7 mouse cellular contexts compared by ENCODE assay signal in the genomic region with DNA sequence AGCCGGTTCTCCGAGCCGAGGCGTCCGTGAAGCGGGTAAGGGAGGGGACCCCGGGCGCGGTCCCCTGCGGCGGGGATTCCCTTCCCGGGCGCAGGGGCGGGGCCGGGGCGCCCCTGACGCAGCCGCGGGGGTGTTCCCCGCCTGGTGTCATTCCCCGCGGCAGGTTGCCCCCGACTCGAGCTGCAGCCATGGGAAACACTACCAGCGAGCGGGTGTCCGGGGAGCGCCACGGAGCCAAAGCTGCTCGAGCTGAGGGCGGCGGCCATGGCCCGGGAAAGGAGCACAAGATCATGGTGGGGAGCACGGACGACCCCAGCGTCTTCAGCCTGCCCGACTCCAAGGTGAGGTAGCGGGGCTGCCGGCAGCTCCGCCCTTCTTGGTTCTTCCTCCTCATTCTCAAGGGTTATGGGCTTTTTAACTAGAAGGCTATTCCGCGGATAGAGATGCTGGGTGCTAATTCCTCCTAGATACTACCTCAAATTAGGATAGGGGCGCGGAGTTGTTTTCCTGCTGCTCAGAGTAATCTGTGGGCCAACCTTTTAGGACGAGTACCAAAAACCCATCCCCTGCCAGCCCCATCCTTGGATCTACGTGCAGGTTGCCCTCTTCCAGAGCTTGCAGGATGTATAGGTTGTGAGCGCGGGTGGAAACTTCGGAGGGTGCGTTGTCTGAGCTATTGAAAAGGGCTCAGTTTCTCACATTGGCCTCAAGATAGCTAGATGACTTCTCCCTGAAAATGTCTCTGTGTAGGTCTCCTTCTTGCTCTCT. TPM values are rescaled to one million over a fixed set of nuclear protein-coding genes. Genes with fewer than 3 reads are reported as not detected.
A peak's percentile ranks its signal among the peaks of the same experiment; 100 is the strongest.
DNase-seq lines count a peak whose midpoint lies in the region; ATAC-seq and TF ChIP-seq lines count a peak whose summit lies in the region.

No protein-coding gene starts in this region.

- TF ChIP-seq EP300 in MEL (IDR thresholded peaks at IDR 0.05; ENCODE audit: low read depth in 1 of 2, low read length in 2 of 2) = no peak

- H3K9ac ChIP-seq in MEL (ENCODE audit: control insufficient read depth, low read depth, low read length, poor library complexity, severe bottlenecking) = peak overlapping the region; percentile 76
- H3K9ac ChIP-seq in hindbrain, embryonic 11.5 days (ENCODE audit: low read depth, low read length) = peak overlapping the region; percentile 75
- H3K9ac ChIP-seq in stomach, embryonic 14.5 days (replicated peaks; ENCODE audit: low read depth, low read length) = peak overlapping the region; percentile 64

- 2% methylated on average over 42 of the region's 50 CpGs for WGBS in hindbrain, embryonic 11.5 days
- WGBS in stomach, embryonic 14.5 days = 1% methylated on average over 49 of the region's 50 CpGs

- peak; percentile 0; the same call in 1 of the 2 replicates for ATAC-seq in hindbrain, embryonic 11.5 days (ENCODE audit: low FRiP score)
- ATAC-seq in stomach, embryonic 14.5 days (ENCODE audit: insufficient number of reproducible peaks, insufficient read depth, low FRiP score, low read depth) = peak; percentile 74; the same call in 1 of the 2 replicates

- no peaks in the 10 kb centered on the region for H3K27me3 ChIP-seq in MEL (ENCODE audit: control insufficient read depth in 1 of 2, insufficient read depth in 2 of 2, low read length in 2 of 2)
- no peaks in the 10 kb centered on the region for H3K27me3 ChIP-seq in hindbrain, embryonic 11.5 days (ENCODE audit: control insufficient read depth, insufficient read depth, low read length)
- H3K27me3 ChIP-seq in stomach, embryonic 14.5 days (ENCODE audit: control insufficient read depth, insufficient read depth, low read length) = no peaks in the 10 kb centered on the region

- DNase-seq in layer of hippocampus, adult 11-12 months (ENCODE audit: low spot score) = peak; percentile 31
- no peak for DNase-seq in layer of hippocampus, adult 9-11 months
- DNase-seq in MEL (ENCODE audit: low read depth, low spot score) = peak; percentile 93
- DNase-seq in c-Kit-positive CD71-negative TER-119-negative erythroid progenitor cells, embryonic 14.5 days (ENCODE audit: low read depth) = peak; percentile 34
- DNase-seq in hindbrain, embryonic 11.5 days (ENCODE audit: low spot score) = no peak
- DNase-seq in lung, postnatal 10 days = peak; percentile 12

- H3K4me2 ChIP-seq in hindbrain, embryonic 11.5 days (replicated peaks; ENCODE audit: low read depth, low read length) = peak overlapping the region; percentile 80
- peak overlapping the region; percentile 91 for H3K4me2 ChIP-seq in stomach, embryonic 14.5 days (replicated peaks; ENCODE audit: low read depth, low read length)

- peaks cover 3% of the 10 kb centered on the region; the same call in 1 of the 2 replicates for H3K79me2 ChIP-seq in MEL (ENCODE audit: control insufficient read depth, insufficient read depth, low read length, poor library complexity)

- peaks cover 8 to 26% of the 10 kb centered on the region in 2 experiments for H3K4me1 ChIP-seq in MEL (ENCODE audit: control insufficient read depth in 1 of 2, insufficient read depth in 2 of 2, low read length in 2 of 2)
- 0 out of 2 replicates have a peak, but pooled peaks cover 4% of the 10 kb centered on the region for H3K4me1 ChIP-seq in hindbrain, embryonic 11.5 days (replicated peaks; ENCODE audit: control insufficient read depth, insufficient read depth, low read length)
- peaks cover 11% of the 10 kb centered on the region; the same call in 1 of the 2 replicates for H3K4me1 ChIP-seq in stomach, embryonic 14.5 days (ENCODE audit: control insufficient read depth, insufficient read depth, low read length)

- TF ChIP-seq CTCF in MEL (IDR thresholded peaks at IDR 0.05 in 2 of 3, conservative IDR thresholded peaks at IDR 0.05 in 1 of 3; ENCODE audit: control insufficient read depth in 1 of 3, insufficient read depth in 1 of 3, low read depth in 2 of 3, low read length in 3 of 3, poor library complexity in 1 of 3, severe bottlenecking in 1 of 3) = no peak

- peaks cover 0 to 25% of the 10 kb centered on the region in 2 experiments; a peak in 2 of 4 replicates for H3K36me3 ChIP-seq in MEL (ENCODE audit: control insufficient read depth in 1 of 2, insufficient read depth in 2 of 2, low read length in 2 of 2)
- H3K36me3 ChIP-seq in hindbrain, embryonic 11.5 days (ENCODE audit: control insufficient read depth, insufficient read depth, low read length) = no peaks in the 10 kb centered on the region
- H3K36me3 ChIP-seq in stomach, embryonic 14.5 days (ENCODE audit: control insufficient read depth, insufficient read depth, low read length) = 0 out of 2 replicates have a peak, but pooled peaks cover 3% of the 10 kb centered on the region

- H3K4me3 ChIP-seq in MEL (ENCODE audit: control insufficient read depth in 1 of 2, insufficient read depth in 1 of 2, low read depth in 2 of 2, low read length in 2 of 2) = peak overlapping the region; percentile 83 to 94
- H3K4me3 ChIP-seq in hindbrain, embryonic 11.5 days (ENCODE audit: low read depth, low read length) = peak overlapping the region; percentile 92
- peak overlapping the region; percentile 86 for H3K4me3 ChIP-seq in stomach, embryonic 14.5 days (ENCODE audit: low read depth, low read length)

- H3K27ac ChIP-seq in MEL (ENCODE audit: control insufficient read depth, low read depth, low read length) = no peak overlapping the region
- H3K27ac ChIP-seq in hindbrain, embryonic 11.5 days (ENCODE audit: low read depth, low read length) = peak overlapping the region; percentile 33; the same call in 1 of the 2 replicates
- 0 out of 2 replicates have a peak overlapping the region, but pooled peaks have one; percentile 33 for H3K27ac ChIP-seq in stomach, embryonic 14.5 days (ENCODE audit: low read length)

- no peak for TF ChIP-seq RAD21 in MEL (IDR thresholded peaks at IDR 0.05; ENCODE audit: low read depth, low read length)

- H3K9me3 ChIP-seq in MEL (replicated peaks; ENCODE audit: insufficient read depth, low read length) = no peaks in the 10 kb centered on the region
- H3K9me3 ChIP-seq in hindbrain, embryonic 11.5 days (ENCODE audit: control insufficient read depth, low read length) = no peaks in the 10 kb centered on the region
- no peaks in the 10 kb centered on the region for H3K9me3 ChIP-seq in stomach, embryonic 14.5 days (ENCODE audit: control insufficient read depth, low read depth, low read length)

- TF ChIP-seq POLR2A in MEL (IDR thresholded peaks at IDR 0.05; ENCODE audit: control insufficient read depth in 1 of 2, insufficient read depth in 1 of 2, low read depth in 1 of 2, low read length in 2 of 2, poor library complexity in 1 of 2) = no peak; a peak in 1 of 4 replicates

TF ChIP-seq in MEL, 35 proteins besides CTCF, POLR2A, EP300 and RAD21 (continues in another document):
- TF ChIP-seq JUND (IDR thresholded peaks at IDR 0.05; ENCODE audit: low read depth, low read length) = no peak
- no peak for TF ChIP-seq USF1 (IDR thresholded peaks at IDR 0.05; ENCODE audit: low read depth, low read length)
- no peak for TF ChIP-seq BHLHE40 (IDR thresholded peaks at IDR 0.05; ENCODE audit: borderline replicate concordance, low read depth, low read length)
- TF ChIP-seq GABPA (IDR thresholded peaks at IDR 0.05; ENCODE audit: low read depth, low read length) = no peak
- TF ChIP-seq MAX (IDR thresholded peaks at IDR 0.05; ENCODE audit: low read length) = peak; percentile 48; the same call in 1 of the 2 replicates
- no peak for TF ChIP-seq MAFK (IDR thresholded peaks at IDR 0.05; ENCODE audit: borderline replicate concordance, low read depth, low read length)
- no peak for TF ChIP-seq KAT2A (conservative IDR thresholded peaks at IDR 0.05; ENCODE audit: low read depth, low read length)
- no peak; the same call in 1 of the 2 replicates for TF ChIP-seq UBTF (IDR thresholded peaks at IDR 0.05; ENCODE audit: borderline replicate concordance, insufficient read depth, low read depth, low read length)
- TF ChIP-seq MYB (IDR thresholded peaks at IDR 0.05; ENCODE audit: low read depth, low read length) = no peak
- no peak for TF ChIP-seq GATA1 (IDR thresholded peaks at IDR 0.05; ENCODE audit: low read depth, low read length)
- TF ChIP-seq ZMIZ1 (IDR thresholded peaks at IDR 0.05; ENCODE audit: low read depth, low read length) = no peak
- no peak for TF ChIP-seq SMC3 (IDR thresholded peaks at IDR 0.05; ENCODE audit: low read depth, low read length)
- TF ChIP-seq POLR2AphosphoS2 (IDR thresholded peaks at IDR 0.05; ENCODE audit: low read length) = no peak
- TF ChIP-seq NELFE (IDR thresholded peaks at IDR 0.05; ENCODE audit: low read depth, low read length) = peak; percentile 48; the same call in 1 of the 2 replicates
- TF ChIP-seq ZKSCAN1 (IDR thresholded peaks at IDR 0.05; ENCODE audit: low read depth, low read length) = no peak

RNA-seq across cellular contexts. Expression of gene Prkab2, which starts 0.6 kb away (rescaled TPM):
- total RNA-seq in MEL (2012; rRNA removed) = 2.5 and 3.3 TPM in 2 replicates
- 1 to 10 TPM in 1 of 2 experiments, not detected in 1; 7.0 TPM for polyA plus RNA-seq in MEL (2012; ENCODE audit: insufficient read depth in 1 of 2, insufficient read length in 2 of 2, low read depth in 1 of 2, low replicate concordance in 2 of 2, missing spikeins in 1 of 2)
- polyA plus RNA-seq in hindbrain, embryonic 11.5 days (2014; fragmentation: Nextera tagmentation; extraction: Ambion mirVana) = 5.0 and 6.2 TPM in 2 replicates
- polyA plus RNA-seq in stomach, embryonic 14.5 days (2014; fragmentation: Nextera tagmentation; extraction: Ambion mirVana) = 8.6 and 8.7 TPM in 2 replicates

RNA-seq across cellular contexts. Expression of gene Gm17651, which starts 15.9 kb away (rescaled TPM):
- not detected in 2 replicates for total RNA-seq in MEL (2012; rRNA removed)
- not detected for polyA plus RNA-seq in MEL (2012; ENCODE audit: insufficient read depth in 1 of 2, insufficient read length in 2 of 2, low read depth in 1 of 2, low replicate concordance in 2 of 2, missing spikeins in 1 of 2)
- not detected in 2 replicates for polyA plus RNA-seq in hindbrain, embryonic 11.5 days (2014; fragmentation: Nextera tagmentation; extraction: Ambion mirVana)
- not detected in 2 replicates for polyA plus RNA-seq in stomach, embryonic 14.5 days (2014; fragmentation: Nextera tagmentation; extraction: Ambion mirVana)

RNA-seq across cellular contexts. Expression of gene Fmo5, which starts 30.0 kb away (rescaled TPM):
- 0.12 and 0.16 TPM in 2 replicates for total RNA-seq in MEL (2012; rRNA removed)
- under 1 TPM in 1 of 2 experiments, not detected in 1; 0.39 TPM for polyA plus RNA-seq in MEL (2012; ENCODE audit: insufficient read depth in 1 of 2, insufficient read length in 2 of 2, low read depth in 1 of 2, low replicate concordance in 2 of 2, missing spikeins in 1 of 2)
- polyA plus RNA-seq in hindbrain, embryonic 11.5 days (2014; fragmentation: Nextera tagmentation; extraction: Ambion mirVana) = 0.60 and 1.1 TPM in 2 replicates
- polyA plus RNA-seq in stomach, embryonic 14.5 days (2014; fragmentation: Nextera tagmentation; extraction: Ambion mirVana) = 2.9 and 3.4 TPM in 2 replicates

RNA-seq across cellular contexts. Expression of gene Chd1l, which starts 48.6 kb away (rescaled TPM):
- total RNA-seq in MEL (2012; rRNA removed) = 54.5 and 59.1 TPM in 2 replicates
- polyA plus RNA-seq in MEL (2012; ENCODE audit: insufficient read depth in 1 of 2, insufficient read length in 2 of 2, low read depth in 1 of 2, low replicate concordance in 2 of 2, missing spikeins in 1 of 2) = 10 to 100 TPM in 1 of 2 experiments, not detected in 1; 70.5 TPM
- polyA plus RNA-seq in hindbrain, embryonic 11.5 days (2014; fragmentation: Nextera tagmentation; extraction: Ambion mirVana) = 13.7 and 15.6 TPM in 2 replicates
- 17.1 and 18.9 TPM in 2 replicates for polyA plus RNA-seq in stomach, embryonic 14.5 days (2014; fragmentation: Nextera tagmentation; extraction: Ambion mirVana)

Comparison
In these comparisons a context has a peak if more than half of its experiments do, and no peak if none do; other contexts are left out.
1. DNase-seq: peak in layer of hippocampus, adult 11-12 months (single experiment), MEL (single experiment), c-Kit-positive CD71-negative TER-119-negative erythroid progenitor cells, embryonic 14.5 days (single experiment) and lung, postnatal 10 days (single experiment); none in layer of hippocampus, adult 9-11 months (single experiment) and hindbrain, embryonic 11.5 days (single experiment).
2. Peak in every context shown above with its lines, with median percentiles within 50 percentile points of each other: H3K4me3 ChIP-seq and H3K9ac ChIP-seq.